Mouse (Mus musculus): ENCODE measurements around the gene 1700024P04Rik. TPM values are rescaled to one million over a fixed set of nuclear protein-coding genes. Genes with fewer than 3 reads are reported as not detected.
"Not testable (repeated sequence)": the region's sequence is repeated elsewhere in the genome, so short reads cannot be mapped to it uniquely, and the experiment has no call there.

The 1700024P04Rik gene
- not detected in 2 replicates for polyA plus RNA-seq (2012; rRNA removed)

DNA sequence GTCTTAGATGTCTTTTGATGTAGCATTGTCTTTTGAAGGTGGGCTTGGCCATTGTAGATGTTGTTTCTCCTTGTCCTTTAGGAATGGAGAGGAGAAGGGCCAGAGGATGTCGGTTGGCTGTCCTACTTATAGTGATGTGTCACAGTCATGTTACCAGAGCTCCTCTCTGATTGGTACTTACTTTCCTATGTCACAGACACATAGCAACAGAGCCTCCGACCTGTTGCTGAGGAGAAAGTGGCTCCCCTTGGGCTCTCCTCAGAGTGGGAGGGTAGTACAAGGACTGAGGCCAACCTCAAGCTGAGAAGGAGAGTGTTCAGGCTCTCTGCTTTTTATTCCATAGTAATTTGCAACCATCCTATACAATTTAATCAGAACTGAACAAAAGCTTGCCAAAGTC is at the start of gene 1700024P04Rik:
Gene 1700024P04Rik (minus strand): TSS at position 101 of the 400 bp plus-strand sequence.
- DNase-seq (ENCODE audit: extremely low spot score in 1 of 2, low spot score in 1 of 2) = no peak

- no peak for DNase-seq (ENCODE audit: extremely low spot score in 1 of 2, low spot score in 1 of 2)
Observed at GRCm38 (mm10) chr13:99031223-99032216, 47.2 kb upstream of the 1700024P04Rik start.

DNA sequence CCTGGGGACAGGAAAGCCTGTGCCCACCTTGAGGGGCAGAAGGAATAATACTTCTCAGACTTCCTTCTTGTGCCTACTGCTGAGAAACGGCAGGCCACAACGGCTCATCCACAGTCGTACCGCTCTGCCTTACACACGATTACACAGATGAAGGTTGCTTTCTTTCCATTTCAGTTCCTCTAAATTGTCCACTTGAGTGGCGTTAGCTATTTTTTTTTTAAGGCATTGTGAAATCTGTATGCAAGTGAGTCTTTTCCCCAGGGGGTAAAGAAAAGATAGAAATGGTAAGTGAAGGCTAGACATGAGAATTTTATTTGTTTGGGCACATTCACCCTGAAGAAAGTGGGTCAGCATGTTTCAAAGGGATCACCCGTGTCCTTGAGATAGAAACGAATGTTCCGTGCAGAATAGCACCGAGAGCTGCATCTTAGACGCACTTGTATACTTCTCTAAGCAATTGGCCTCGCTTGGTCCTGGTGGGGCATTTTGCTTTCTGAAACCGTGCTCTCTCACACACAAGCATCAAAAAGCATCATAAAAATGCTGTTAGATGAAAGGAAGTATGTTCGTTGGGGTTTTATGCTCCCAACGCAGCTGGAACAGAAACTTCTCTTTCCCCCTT is 46.3 kb upstream of the 1700024P04Rik start:
- DNase-seq (ENCODE audit: extremely low spot score in 1 of 2, low spot score in 1 of 2) = no peak

GRCm38 (mm10) chr13:99025268-99025667 is 40.9 kb upstream of the 1700024P04Rik start:
- DNase-seq (ENCODE audit: extremely low spot score in 1 of 2, low spot score in 1 of 2) = no peak

DNA sequence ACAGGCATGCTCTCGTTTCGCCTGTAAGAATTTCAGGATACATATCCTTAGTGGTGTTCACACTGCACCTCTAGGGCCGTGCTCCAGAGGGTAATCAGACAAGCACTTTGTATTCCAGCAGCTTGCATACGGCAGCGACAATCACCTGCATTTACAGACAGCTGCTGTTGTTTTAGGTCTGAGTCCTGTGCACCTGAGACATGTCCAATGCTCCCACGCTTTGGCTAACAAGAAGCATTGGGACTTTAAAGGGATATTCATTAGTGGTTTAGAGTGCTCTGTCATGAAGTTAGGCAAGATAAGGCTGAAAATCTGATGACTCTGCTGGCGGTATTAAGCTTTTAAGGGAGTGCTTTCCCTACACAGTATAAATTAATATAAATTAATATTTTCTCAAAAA is 37.7 kb upstream of the 1700024P04Rik start:
- no peak for DNase-seq (ENCODE audit: extremely low spot score in 1 of 2, low spot score in 1 of 2)

DNA sequence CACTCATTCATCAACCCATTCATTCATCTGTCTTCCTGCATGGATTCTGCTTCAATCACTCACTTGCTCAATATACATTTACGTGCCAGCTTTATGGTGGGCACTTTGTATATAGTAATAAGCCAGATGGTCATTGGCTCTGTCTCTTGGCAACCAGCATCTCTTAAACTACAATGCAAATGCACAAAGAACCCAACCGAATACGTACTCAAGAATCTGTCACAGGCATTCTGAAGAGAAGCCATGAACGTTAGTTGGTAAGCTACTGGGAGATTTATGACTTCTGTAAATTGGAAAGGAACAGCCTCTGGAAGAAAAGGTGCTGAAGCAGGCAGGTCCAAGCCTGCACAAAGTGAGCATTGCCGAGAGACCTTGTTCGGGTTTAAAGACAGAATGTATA is 36.8 kb upstream of the 1700024P04Rik start:
- DNase-seq (ENCODE audit: extremely low spot score in 1 of 2, low spot score in 1 of 2) = no peak

- DNase-seq (ENCODE audit: extremely low spot score in 1 of 2, low spot score in 1 of 2) = no peak
Observed at GRCm38 (mm10) chr13:99019831-99020669, 35.7 kb upstream of the 1700024P04Rik start.

DNA sequence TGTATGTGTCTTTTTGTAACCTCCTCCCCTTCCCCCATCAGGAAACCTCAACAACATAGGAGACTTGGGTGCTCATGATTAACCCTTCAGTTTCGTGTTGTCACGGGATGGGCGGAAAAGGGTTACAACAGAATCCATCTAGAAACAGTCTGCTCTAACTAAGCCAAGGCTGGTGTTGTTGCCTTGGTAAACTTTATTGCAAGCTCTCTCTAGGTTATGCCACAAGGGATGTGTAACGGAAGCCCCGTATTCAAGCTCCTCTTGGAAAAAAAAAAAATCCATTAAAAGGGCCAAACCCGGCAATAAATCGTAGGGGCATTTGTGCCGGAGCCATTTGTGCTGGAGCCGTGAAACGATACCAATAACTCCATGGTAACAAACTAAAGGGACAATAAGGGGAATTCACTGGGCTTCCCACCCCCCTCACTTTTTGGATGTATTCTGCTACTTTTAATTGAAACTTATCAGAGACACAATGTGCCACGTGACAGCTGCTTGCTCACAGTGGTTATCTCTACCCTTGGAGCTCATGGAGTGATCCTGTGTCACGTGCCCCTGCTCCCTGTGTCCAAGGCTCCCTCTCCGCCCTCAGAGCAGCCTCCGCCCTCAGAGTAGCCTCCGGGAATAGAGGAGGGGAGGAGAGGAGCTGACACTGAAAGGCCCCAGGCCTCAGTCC is 34.3 kb upstream of the 1700024P04Rik start:
- no peak for DNase-seq (ENCODE audit: extremely low spot score in 1 of 2, low spot score in 1 of 2)

- no peak for DNase-seq (ENCODE audit: extremely low spot score in 1 of 2, low spot score in 1 of 2)
Observed at GRCm38 (mm10) chr13:99016696-99017095, 32.3 kb upstream of the 1700024P04Rik start.

DNA sequence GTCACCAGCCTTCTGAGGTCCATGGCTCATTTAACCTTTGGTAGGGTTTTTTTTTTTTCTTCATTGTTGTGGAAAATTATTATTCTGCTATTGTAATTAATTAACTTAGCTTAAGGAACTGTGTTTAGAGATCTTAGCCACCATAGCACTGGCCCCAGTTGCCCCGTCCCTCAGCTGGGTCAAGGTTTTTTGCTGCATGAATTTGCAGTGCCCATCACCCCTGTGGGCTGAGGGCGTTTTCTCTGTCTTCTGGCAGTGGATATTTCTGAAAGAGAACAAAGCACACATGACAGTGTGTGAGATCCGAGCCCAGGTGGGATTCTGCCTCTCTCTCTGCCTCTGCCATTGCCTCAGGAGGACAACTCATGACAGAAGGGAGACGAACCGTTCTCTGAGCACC is 28.5 kb upstream of the 1700024P04Rik start:
- no peak for DNase-seq (ENCODE audit: extremely low spot score in 1 of 2, low spot score in 1 of 2)

DNA sequence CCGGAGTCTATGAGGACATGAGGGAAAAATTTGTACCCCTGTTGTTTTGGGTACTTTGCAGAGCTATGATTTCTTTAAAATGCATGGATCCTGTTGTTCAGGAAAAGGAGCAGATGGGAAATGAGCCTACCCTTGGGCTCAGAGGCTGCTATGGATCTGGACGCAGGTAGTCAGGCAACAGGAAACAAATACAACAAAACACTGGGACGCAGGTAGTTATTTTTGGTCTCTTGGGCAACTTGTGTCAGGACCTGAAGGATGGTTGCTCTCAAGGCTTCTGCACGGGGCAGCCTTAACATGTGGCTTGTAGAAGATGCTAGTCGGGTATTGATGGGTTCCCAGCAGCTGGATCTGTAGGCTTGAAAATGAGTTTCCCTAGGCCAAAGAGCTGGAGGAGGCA is 23.6 kb upstream of the 1700024P04Rik start:
- DNase-seq (ENCODE audit: extremely low spot score in 1 of 2, low spot score in 1 of 2) = no peak

GRCm38 (mm10) chr13:99006389-99007099 is 22.2 kb upstream of the 1700024P04Rik start:
- DNase-seq (ENCODE audit: extremely low spot score in 1 of 2, low spot score in 1 of 2) = no peak

- DNase-seq (ENCODE audit: extremely low spot score in 1 of 2, low spot score in 1 of 2) = not testable (repeated sequence)
Observed at GRCm38 (mm10) chr13:99001652-99002051, 17.3 kb upstream of the 1700024P04Rik start.

DNA sequence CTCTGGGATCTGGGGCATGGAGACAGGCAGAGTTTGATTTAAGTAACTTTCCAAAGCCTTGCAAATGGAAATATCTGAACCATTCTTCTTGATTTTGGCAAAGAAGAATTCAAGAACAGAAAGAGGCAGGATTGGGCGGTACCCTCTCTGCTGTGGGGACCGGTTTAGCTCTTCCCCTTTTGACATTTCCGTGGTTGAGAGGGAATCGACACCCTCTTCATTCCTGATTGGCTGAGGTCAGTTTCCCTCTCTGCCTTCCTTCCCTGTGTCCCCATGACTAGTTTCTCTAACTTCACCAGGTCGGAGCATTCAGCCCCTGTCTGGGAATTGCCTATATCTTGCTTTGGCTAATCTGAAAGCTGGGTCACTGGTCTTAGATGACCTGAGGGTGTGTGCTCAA is 12.7 kb upstream of the 1700024P04Rik start:
- no peak for DNase-seq (ENCODE audit: extremely low spot score in 1 of 2, low spot score in 1 of 2)

DNA sequence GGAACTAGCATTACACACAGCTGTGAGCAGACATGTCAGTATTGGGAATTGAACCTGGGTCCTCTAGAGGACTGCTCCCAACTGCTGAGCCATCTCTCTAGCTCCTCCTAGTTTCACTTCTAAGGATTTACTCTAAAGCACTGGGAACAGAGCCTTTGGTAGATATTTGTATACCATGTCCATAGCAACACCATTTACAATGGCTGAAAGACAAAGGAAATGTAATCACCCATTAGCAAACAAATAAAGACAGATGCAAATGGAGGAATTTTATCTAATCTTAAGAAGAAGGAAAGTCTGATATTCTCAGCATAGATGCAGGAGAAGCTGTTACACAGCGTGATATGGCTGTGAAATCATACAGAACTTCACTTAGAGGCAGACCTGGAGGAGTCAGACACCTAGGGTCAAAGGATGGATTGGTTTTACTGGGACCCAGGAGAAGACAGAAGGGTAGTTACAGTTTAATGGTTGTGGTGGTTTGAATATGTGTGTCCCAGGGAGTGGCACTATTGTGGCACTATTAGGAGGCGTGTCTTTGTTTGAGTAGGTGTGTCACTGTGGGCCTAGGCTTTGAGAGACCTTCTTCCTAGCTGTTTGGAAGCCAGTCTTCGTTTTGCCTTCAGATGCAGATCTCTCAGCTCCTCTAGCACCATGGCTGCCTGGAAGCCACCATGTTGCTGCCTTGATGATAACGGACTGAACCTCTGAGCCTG is 7.1 kb downstream of the 1700024P04Rik start:
- no peak for DNase-seq (ENCODE audit: extremely low spot score in 1 of 2, low spot score in 1 of 2)

- not testable (repeated sequence) for DNase-seq (ENCODE audit: extremely low spot score in 1 of 2, low spot score in 1 of 2)
Observed at GRCm38 (mm10) chr13:98976022-98976421, 8.3 kb downstream of the 1700024P04Rik start.

DNA sequence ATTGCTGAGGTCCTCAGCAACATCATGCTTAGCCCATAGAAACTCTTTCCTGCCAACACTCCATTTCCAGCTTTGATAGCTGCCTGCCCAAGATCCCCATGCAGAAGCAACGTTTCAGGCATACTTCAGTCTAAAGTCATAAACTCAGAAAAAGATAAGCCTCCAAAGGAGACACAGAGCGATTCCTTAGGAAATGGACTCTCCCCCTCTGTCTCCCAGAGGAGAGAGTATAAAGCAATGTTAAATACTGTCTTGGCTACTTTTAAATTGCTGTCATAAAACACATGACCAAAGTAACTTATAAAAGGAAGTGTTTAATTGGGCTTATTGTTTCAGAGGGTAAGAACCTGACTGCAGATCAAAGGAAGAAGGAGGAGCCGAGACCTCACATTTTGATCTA is 12.3 kb downstream of the 1700024P04Rik start:
- DNase-seq (ENCODE audit: extremely low spot score in 1 of 2, low spot score in 1 of 2) = no peak

- DNase-seq (ENCODE audit: extremely low spot score in 1 of 2, low spot score in 1 of 2) = no peak
Observed at GRCm38 (mm10) chr13:98971641-98972040, 12.7 kb downstream of the 1700024P04Rik start.

- DNase-seq (ENCODE audit: extremely low spot score in 1 of 2, low spot score in 1 of 2) = no peak
Observed at GRCm38 (mm10) chr13:98968517-98968916, 15.8 kb downstream of the 1700024P04Rik start.
